Mouse (Mus musculus) forebrain, embryonic 11.5 days (tissue): ENCODE measurements around the gene Copg2. TPM values are rescaled to one million over a fixed set of nuclear protein-coding genes. Genes with fewer than 3 reads are reported as not detected.

Source experiments
- ATAC-seq: fragments of 200-750 bp; cut with Nextera tagmentation; replicated peaks from 2 replicates; pipeline ENCODE4 v1.8.0; 2017; ENCODE audit warnings: moderate TSS enrichment; ENCODE audit not compliant: low FRiP score
- DNase-seq: peaks from one replicate; pipeline ENCODE4 v3.0.0-alpha.2; 2017; ENCODE audit warnings: low spot score
- H3K27ac ChIP-seq: fragments of 300-500 bp; sonication (generic); 2 replicates; pipeline ENCODE4 v1.5.1; 2014; ENCODE audit warnings: low read depth, low read length
- H3K27me3 ChIP-seq: fragments of 300-500 bp; sonication (generic); 2 replicates; pipeline ENCODE4 v1.6.1; 2014; ENCODE audit warnings: mild to moderate bottlenecking, low read length, mixed read lengths; ENCODE audit not compliant: control insufficient read depth, insufficient read depth
- H3K36me3 ChIP-seq: fragments of 300-500 bp; sonication (generic); 2 replicates; pipeline ENCODE4 v1.6.1; 2014; ENCODE audit warnings: mild to moderate bottlenecking, low read length, moderate library complexity, mixed read lengths; ENCODE audit not compliant: control insufficient read depth, insufficient read depth
- H3K4me1 ChIP-seq: fragments of 300-500 bp; sonication (generic); replicated peaks from 2 replicates; pipeline ENCODE4 v1.6.1; 2014; ENCODE audit warnings: low read length, mixed read lengths; ENCODE audit not compliant: control insufficient read depth, insufficient read depth
- H3K4me2 ChIP-seq: fragments of 300-500 bp; sonication (generic); 2 replicates; pipeline ENCODE4 v1.6.1; 2014; ENCODE audit warnings: low read depth, mild to moderate bottlenecking, low read length, moderate library complexity, mixed read lengths; ENCODE audit not compliant: severe bottlenecking
- H3K4me3 ChIP-seq: fragments of 300-500 bp; sonication (generic); 2 replicates; pipeline ENCODE4 v1.5.1; 2014; ENCODE audit warnings: low read depth, low read length
- H3K9ac ChIP-seq: fragments of 300-500 bp; sonication (generic); 2 replicates; pipeline ENCODE4 v1.6.1; 2014; ENCODE audit warnings: low read length
- H3K9me3 ChIP-seq: fragments of 300-500 bp; sonication (generic); 2 replicates; pipeline ENCODE4 v1.6.1; 2016; ENCODE audit warnings: low read length, mixed read lengths; ENCODE audit not compliant: control insufficient read depth
- WGBS: fragments of 180-500 bp; shearing (Covaris S2); extraction: QIAGEN DNeasy Blood & Tissue Kit; methylation state at CpG from one replicate; pipeline ENCODE4 v1.1.7; 2014; 5-methylcytosine and 5-hydroxymethylcytosine counted together
- microRNA counts: library from miRNA; unstranded; fragments of <30 nt; microRNA quantifications from one replicate; lab custom pipeline; 2015
- microRNA-seq: library from miRNA; unstranded; fragments of <30 nt; microRNA quantifications from one replicate; pipeline ENCODE4, GENCODE M21; 2016; ENCODE audit not compliant: insufficient number of aligned reads
- polyA plus RNA-seq: library from polyadenylated mRNA; unstranded; fragments of >200 nt; fragmentation: Nextera tagmentation; extraction: Ambion mirVana; gene quantifications from 2 replicates; pipeline ENCODE4 v1.2.1, GENCODE M21; 2014

Gene Copg2
- polyA plus RNA-seq, 1 experiment from 2014 or later: 44.5 TPM

GRCm38 (mm10) chr6:30703977-30704602 lies 192.5 kb downstream of the Copg2 start:
- H3K4me2 ChIP-seq: no peak overlapping the region
- H3K9ac ChIP-seq: no peak overlapping the region
- no peaks in the 10 kb centered on the region for H3K27me3 ChIP-seq
- H3K36me3 ChIP-seq: no peaks in the 10 kb centered on the region
- H3K9me3 ChIP-seq: no peaks in the 10 kb centered on the region
- H3K4me3 ChIP-seq: no peak overlapping the region
- peaks cover 2% of the 10 kb centered on the region for H3K4me1 ChIP-seq
- 92% methylated on average over 9 of the region's 9 CpGs for WGBS
- no peak overlapping the region for H3K27ac ChIP-seq
- ATAC-seq: no peak
- no peak for DNase-seq

GRCm38 (mm10) chr6:30703476-30703875 lies 193.1 kb downstream of the Copg2 start:
- ATAC-seq (no peak), DNase-seq (no peak)
- H3K27me3 ChIP-seq: no peaks in the 10 kb centered on the region
- H3K9ac ChIP-seq: no peak overlapping the region
- no peak overlapping the region for H3K4me2 ChIP-seq
- H3K27ac ChIP-seq: no peak overlapping the region
- peaks cover 1% of the 10 kb centered on the region; the same call in 1 of the 2 replicates for H3K4me1 ChIP-seq
- no peaks in the 10 kb centered on the region for H3K36me3 ChIP-seq
- no peaks in the 10 kb centered on the region for H3K9me3 ChIP-seq
- no peak overlapping the region for H3K4me3 ChIP-seq
- 89% methylated on average over 6 of the region's 6 CpGs for WGBS

- DNase-seq (no peak), ATAC-seq (no peak)
- no peak overlapping the region for H3K4me2 ChIP-seq
- H3K36me3 ChIP-seq: no peaks in the 10 kb centered on the region
- H3K4me3 ChIP-seq: no peak overlapping the region
- 88% methylated on average over 6 of the region's 6 CpGs for WGBS
- H3K4me1 ChIP-seq: peaks cover 1% of the 10 kb centered on the region; the same call in 1 of the 2 replicates
- no peaks in the 10 kb centered on the region for H3K27me3 ChIP-seq
- H3K27ac ChIP-seq: no peak overlapping the region
- no peaks in the 10 kb centered on the region for H3K9me3 ChIP-seq
- no peak overlapping the region for H3K9ac ChIP-seq
Observed at GRCm38 (mm10) chr6:30702881-30703280, 193.7 kb downstream of the Copg2 start.

GRCm38 (mm10) chr6:30700182-30700581 lies 196.4 kb downstream of the Copg2 start:
- Histone ChIP-seq H3K36me3 (no peaks in the 10 kb centered on the region), H3K27ac (no peak overlapping the region)

GRCm38 (mm10) chr6:30698036-30698435 lies 198.6 kb downstream of the Copg2 start:
- Histone ChIP-seq H3K36me3 (no peaks in the 10 kb centered on the region), H3K27me3 (no peaks in the 10 kb centered on the region), H3K4me1 (peaks cover 5% of the 10 kb centered on the region; the same call in 1 of the 2 replicates), H3K4me2 (no peak overlapping the region), H3K4me3 (no peak overlapping the region), H3K9me3 (no peaks in the 10 kb centered on the region), H3K9ac (no peak overlapping the region), H3K27ac (no peak overlapping the region)
- 89% methylated on average over 4 of the region's 4 CpGs for WGBS
- ATAC-seq: no peak
- DNase-seq: no peak

More at GRCm38 (mm10) chr6:30700182-30700581, 196.4 kb downstream of the Copg2 start:
- H3K4me1 ChIP-seq: no peaks in the 10 kb centered on the region; the same call in 1 of the 2 replicates
- H3K27me3 ChIP-seq: no peaks in the 10 kb centered on the region
- 86% methylated on average over 6 of the region's 6 CpGs for WGBS
- no peaks in the 10 kb centered on the region for H3K9me3 ChIP-seq
- no peak for DNase-seq
- ATAC-seq: no peak
- H3K9ac ChIP-seq: no peak overlapping the region
- no peak overlapping the region for H3K4me2 ChIP-seq
- no peak overlapping the region for H3K4me3 ChIP-seq

MicroRNAs within 50 kb of the gene (microRNA counts, 519-probe panel; counts per million panel counts)
- 5,771 counts per million, percentile 75 among the panel's probes with 10 or more counts for microRNA mmu-miR-335-3p (lab: Ali Mortazavi, UCI)
- microRNA mmu-miR-335-5p (lab: Ali Mortazavi, UCI): 7,133 counts per million, percentile 93 among the panel's probes with 10 or more counts

Small RNAs within 50 kb of the gene (microRNA-seq; reads per million reads assigned to microRNA genes)
- 94,199 reads per million, percentile 100 among the genes with 10 or more reads in this experiment for gene Mir335

Other genes starting within 250 kb of the Copg2 start
- gene Cep41, start 203.0 kb downstream of the Copg2 start, polyA plus RNA-seq: 21.6 and 24.1 TPM in 2 replicates
- gene Mest, start 173.2 kb downstream of the Copg2 start, polyA plus RNA-seq: 1,661 and 1,678 TPM in 2 replicates
- not detected in 2 replicates for gene Tsga13, start 18.8 kb upstream of the Copg2 start, polyA plus RNA-seq
- 0.33 and 0.35 TPM in 2 replicates for gene Klf14, start 62.3 kb upstream of the Copg2 start, polyA plus RNA-seq